Mouse (Mus musculus) forebrain, embryonic 15.5 days (tissue): ENCODE data around the gene Rasgef1c. TPM values are rescaled to one million over a fixed set of nuclear protein-coding genes. Genes with fewer than 3 reads are reported as not detected.

Experiments used
- ATAC-seq: fragments of 200-750 bp; cut with Nextera tagmentation; replicated peaks from 2 replicates; pipeline ENCODE4 v1.8.0; 2017; ENCODE audit warnings: mild to moderate bottlenecking, moderate TSS enrichment, moderate library complexity
- H3K27ac ChIP-seq: fragments of 300-500 bp; sonication (generic); replicated peaks from 2 replicates; pipeline ENCODE4 v1.5.1; 2015; ENCODE audit warnings: mild to moderate bottlenecking, inconsistent platforms
- H3K27me3 ChIP-seq: fragments of 300-500 bp; sonication (generic); 2 replicates; pipeline ENCODE4 v1.6.1; 2015; ENCODE audit warnings: inconsistent platforms
- H3K36me3 ChIP-seq: fragments of 300-500 bp; sonication (generic); 2 replicates; pipeline ENCODE4 v1.6.1; 2015; ENCODE audit warnings: mild to moderate bottlenecking, inconsistent platforms
- H3K4me1 ChIP-seq: fragments of 300-500 bp; sonication (generic); 2 replicates; pipeline ENCODE4 v1.6.1; 2015; ENCODE audit warnings: inconsistent platforms
- H3K4me2 ChIP-seq: fragments of 300-500 bp; sonication (generic); replicated peaks from 2 replicates; pipeline ENCODE4 v1.6.1; 2015; ENCODE audit warnings: mild to moderate bottlenecking, inconsistent platforms
- H3K4me3 ChIP-seq: fragments of 300-500 bp; sonication (generic); 2 replicates; pipeline ENCODE4 v1.5.1; 2015; ENCODE audit warnings: mild to moderate bottlenecking, inconsistent platforms
- H3K9ac ChIP-seq: fragments of 300-500 bp; sonication (generic); replicated peaks from 2 replicates; pipeline ENCODE4 v1.6.1; 2015; ENCODE audit warnings: mild to moderate bottlenecking, inconsistent platforms
- H3K9me3 ChIP-seq: fragments of 300-500 bp; sonication (generic); 2 replicates; pipeline ENCODE4 v1.6.1; 2016; ENCODE audit warnings: inconsistent platforms
- WGBS: fragments of 180-500 bp; shearing (Covaris S2); methylation state at CpG from one replicate; pipeline ENCODE4 v1.1.7; 2015; ENCODE audit warnings: mixed read lengths; 5-methylcytosine and 5-hydroxymethylcytosine counted together
- polyA plus RNA-seq: library from polyadenylated mRNA; unstranded; fragments of >200 nt; fragmentation: Nextera tagmentation; extraction: Ambion mirVana; gene quantifications from 2 replicates; pipeline ENCODE4 v1.2.1, GENCODE M21; 2015

The Rasgef1c gene
- polyA plus RNA-seq, 1 experiment from 2014 or later = 14.8 TPM

DNA sequence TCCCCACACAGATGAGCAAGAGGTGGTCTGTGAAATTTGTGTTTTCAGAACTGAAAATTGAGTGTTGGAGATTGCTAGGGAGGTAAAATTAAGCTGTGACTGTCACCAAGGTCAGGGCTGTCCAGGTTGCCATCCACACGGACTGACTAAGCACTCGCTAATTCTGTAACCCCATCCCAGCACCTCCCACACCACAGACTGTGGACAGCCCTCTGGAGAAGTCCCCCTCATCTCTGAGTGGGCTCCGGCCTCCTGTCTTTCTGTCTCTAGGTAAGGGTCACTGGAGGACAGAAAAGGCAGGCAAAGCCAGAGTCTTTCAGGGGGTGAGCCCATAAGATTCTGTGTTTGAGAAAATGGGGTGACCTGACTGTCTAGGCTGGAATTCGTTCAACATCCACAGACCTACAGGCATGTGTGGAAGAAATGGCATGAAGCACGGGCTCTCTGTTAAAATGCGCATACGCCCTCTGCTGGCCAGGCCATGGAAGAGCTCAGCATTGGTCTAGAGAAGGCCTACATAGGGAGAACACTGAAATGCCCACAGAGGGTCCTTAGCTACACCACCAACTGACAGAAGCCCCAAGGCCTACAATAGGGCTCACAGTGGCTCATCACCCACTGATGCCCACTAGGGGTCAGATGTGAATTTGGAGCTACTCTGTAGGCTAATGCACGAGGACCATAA is 54.1 kb downstream of the Rasgef1c start:
- Histone ChIP-seq H3K36me3 (no peaks in the 10 kb centered on the region), H3K4me1 (no peaks in the 10 kb centered on the region), H3K4me2 (no peak overlapping the region), H3K27me3 (no peaks in the 10 kb centered on the region), H3K9ac (no peak overlapping the region), H3K27ac (no peak overlapping the region), H3K9me3 (no peaks in the 10 kb centered on the region), H3K4me3 (no peak overlapping the region)
- WGBS = 36% methylated on average over 8 of the region's 8 CpGs
- peak; percentile 84 for ATAC-seq

DNA sequence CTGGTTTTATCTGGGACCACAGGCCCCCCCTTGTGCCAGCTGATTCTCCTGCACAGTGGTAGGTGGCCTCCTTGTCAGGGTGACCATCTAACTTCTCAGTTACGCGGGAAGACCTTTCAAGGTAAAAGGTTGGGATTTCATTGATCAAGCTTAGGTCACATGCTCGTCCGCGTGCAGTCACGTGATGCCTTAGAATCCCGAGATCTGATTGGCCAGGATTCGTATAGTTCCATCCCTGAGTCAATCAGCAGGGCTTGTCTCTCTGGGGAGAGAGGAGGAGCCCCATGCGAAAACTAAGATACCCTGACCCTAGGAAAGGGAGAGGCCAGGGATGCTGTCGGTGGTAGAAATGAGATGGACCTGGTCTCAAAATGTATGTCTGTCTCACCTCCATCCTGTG is 56.4 kb downstream of the Rasgef1c start:
- WGBS = 90% methylated on average over 10 of the region's 10 CpGs
- Histone ChIP-seq H3K4me3 (no peak overlapping the region), H3K4me2 (no peak overlapping the region), H3K27me3 (no peaks in the 10 kb centered on the region), H3K9me3 (no peaks in the 10 kb centered on the region), H3K36me3 (no peaks in the 10 kb centered on the region), H3K4me1 (no peaks in the 10 kb centered on the region), H3K27ac (no peak overlapping the region), H3K9ac (no peak overlapping the region)
- ATAC-seq = no peak

DNA sequence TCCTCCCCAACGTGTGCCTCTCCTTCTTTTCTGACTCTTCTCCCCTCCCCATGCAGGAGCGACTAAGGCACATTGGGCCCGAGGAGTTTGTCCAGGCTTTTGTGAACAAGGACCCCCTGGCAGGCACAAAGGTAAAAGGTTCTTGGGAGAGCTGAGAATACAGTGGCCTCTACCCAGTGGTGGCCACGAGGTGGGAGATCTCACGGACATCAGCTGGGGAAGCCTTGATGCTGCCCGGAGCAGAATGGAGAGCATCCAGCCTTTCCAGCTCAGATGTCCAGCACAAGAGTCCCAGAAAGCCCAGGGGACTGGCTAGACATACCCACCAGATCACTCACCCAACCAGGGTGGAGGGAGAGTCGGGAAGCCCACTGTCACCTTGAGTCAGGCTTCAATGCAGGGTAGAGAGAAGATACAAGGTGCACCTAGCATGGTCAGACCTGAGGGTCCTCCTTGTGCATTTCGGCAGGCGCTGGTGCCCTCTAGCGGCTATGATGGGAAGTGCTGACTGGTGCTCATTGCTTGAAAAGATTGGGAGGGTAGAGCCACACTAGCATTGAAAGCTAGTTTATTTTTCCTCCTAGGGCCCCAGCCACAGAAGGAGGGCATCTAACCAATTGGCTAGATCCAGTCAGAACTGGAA is 59.6 kb downstream of the Rasgef1c start:
- no peak overlapping the region for H3K4me3 ChIP-seq
- no peak overlapping the region for H3K27ac ChIP-seq
- H3K9ac ChIP-seq = no peak overlapping the region
- no peaks in the 10 kb centered on the region for H3K36me3 ChIP-seq
- WGBS = 35% methylated on average over 10 of the region's 10 CpGs
- H3K4me1 ChIP-seq = no peaks in the 10 kb centered on the region
- no peak overlapping the region for H3K4me2 ChIP-seq
- ATAC-seq = peak; percentile 60; the same call in 1 of the 2 replicates
- H3K27me3 ChIP-seq = no peaks in the 10 kb centered on the region
- no peaks in the 10 kb centered on the region for H3K9me3 ChIP-seq

DNA sequence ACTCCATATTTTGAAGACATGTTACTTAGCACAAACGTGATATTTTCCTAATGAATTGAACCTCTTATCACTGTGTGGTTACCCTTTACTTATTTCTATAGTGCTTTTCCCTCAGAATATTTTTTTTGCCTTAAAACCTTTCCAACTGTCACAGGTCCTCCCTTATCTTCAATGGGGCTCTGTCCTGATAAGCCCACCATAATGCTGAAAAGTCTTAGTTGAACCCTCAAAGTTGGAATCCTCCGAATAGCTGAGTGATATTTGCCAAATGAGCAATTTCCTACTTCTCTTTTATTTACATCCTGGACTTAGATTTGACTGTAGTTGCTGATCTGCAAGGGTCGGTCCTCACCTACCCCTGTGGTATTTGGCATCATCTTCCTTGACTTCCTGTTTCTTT is 63.7 kb downstream of the Rasgef1c start:
- no peaks in the 10 kb centered on the region for H3K4me1 ChIP-seq
- H3K27ac ChIP-seq = no peak overlapping the region
- no peaks in the 10 kb centered on the region for H3K27me3 ChIP-seq
- WGBS = 78% methylated on average over 3 of the region's 3 CpGs
- no peak for ATAC-seq
- no peak overlapping the region for H3K4me2 ChIP-seq
- H3K4me3 ChIP-seq = no peak overlapping the region
- no peaks in the 10 kb centered on the region for H3K36me3 ChIP-seq
- no peaks in the 10 kb centered on the region for H3K9me3 ChIP-seq
- no peak overlapping the region for H3K9ac ChIP-seq

DNA sequence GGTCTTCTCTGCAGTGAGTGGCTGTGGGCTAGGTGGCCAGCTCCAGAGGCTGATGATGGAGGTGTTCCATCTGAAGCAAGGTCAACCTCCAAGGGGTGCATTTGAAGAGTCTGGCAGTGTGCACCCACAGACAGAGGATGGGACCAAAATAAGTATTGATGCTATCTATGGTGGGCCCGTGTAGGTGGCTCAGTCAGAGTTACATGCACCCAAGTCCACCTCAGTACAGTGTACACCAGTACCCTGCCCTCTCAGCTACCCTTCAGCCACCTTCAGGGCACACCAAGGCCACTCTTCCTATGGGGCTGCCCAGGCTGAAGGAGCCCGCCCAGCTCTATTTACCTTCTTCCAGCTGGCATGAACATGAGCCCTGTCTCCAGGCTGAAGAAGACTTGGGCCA is 68.1 kb downstream of the Rasgef1c start:
- H3K27ac ChIP-seq = no peak overlapping the region
- no peaks in the 10 kb centered on the region for H3K9me3 ChIP-seq
- no peak overlapping the region for H3K4me2 ChIP-seq
- H3K4me1 ChIP-seq = no peaks in the 10 kb centered on the region
- H3K4me3 ChIP-seq = no peak overlapping the region
- ATAC-seq = no peak
- H3K36me3 ChIP-seq = no peaks in the 10 kb centered on the region
- H3K9ac ChIP-seq = no peak overlapping the region
- WGBS = 98% methylated on average over 2 of the region's 2 CpGs
- H3K27me3 ChIP-seq = no peaks in the 10 kb centered on the region

DNA sequence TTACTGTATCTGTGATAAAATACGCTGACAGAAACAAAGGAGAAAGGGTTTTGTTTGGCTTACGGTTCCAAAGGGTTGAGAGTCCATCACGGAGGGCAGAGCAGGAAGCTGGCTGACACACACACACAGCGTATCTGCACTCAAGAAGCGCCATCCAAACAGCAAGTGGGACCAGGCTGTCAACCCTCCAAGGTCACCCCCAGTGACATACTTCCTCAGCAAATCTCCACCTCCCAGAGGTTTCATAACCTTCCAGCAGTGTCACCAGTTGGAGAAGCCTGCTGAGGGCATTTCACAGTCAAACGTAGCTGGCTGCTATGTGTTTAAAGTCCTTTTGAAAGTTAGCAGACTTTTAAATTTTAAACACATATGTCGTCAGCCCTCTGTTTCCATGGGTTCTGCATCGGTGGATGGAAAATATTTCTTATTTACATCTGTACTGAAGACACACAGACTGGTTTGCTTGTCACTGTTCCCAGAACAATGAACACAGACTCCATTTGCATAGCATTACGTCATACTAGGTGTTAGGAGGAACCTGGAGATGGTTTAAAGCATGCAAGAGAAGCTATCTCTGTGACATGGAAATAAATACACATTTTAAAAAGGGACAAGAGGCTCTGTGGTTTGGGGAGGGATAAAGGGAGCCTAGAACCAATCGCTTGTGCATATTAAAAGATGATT is 72.2 kb downstream of the Rasgef1c start:
- H3K27ac ChIP-seq = no peak overlapping the region
- H3K4me3 ChIP-seq = no peak overlapping the region
- H3K4me1 ChIP-seq = no peaks in the 10 kb centered on the region
- no peaks in the 10 kb centered on the region for H3K9me3 ChIP-seq
- H3K27me3 ChIP-seq = no peaks in the 10 kb centered on the region
- no peaks in the 10 kb centered on the region for H3K36me3 ChIP-seq
- WGBS = 82% methylated on average over 10 of the region's 10 CpGs
- ATAC-seq = no peak
- H3K4me2 ChIP-seq = no peak overlapping the region
- H3K9ac ChIP-seq = no peak overlapping the region

DNA sequence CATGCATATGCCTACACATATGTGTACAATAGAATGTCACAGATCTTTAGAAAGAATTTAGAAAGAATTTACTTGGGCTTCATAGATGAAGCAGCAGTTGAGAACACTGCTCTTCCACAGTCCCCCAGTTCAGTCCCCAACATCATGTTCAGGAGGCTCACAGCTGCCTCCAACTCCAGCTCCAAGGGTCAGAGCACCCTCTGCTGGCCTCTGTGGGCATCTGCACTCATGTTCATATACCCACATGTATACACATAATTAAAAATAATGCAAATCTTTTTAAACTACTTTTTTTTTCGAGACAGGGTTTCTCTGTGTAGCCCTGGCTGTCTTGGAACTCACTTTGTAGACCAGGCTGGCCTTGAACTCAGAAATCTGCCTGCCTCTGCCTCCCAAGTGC is 73.0 kb downstream of the Rasgef1c start:
- H3K36me3 ChIP-seq = no peaks in the 10 kb centered on the region
- 76% methylated on average over 1 of the region's 1 CpGs for WGBS
- no peaks in the 10 kb centered on the region for H3K27me3 ChIP-seq
- no peak overlapping the region for H3K4me3 ChIP-seq
- H3K9me3 ChIP-seq = no peaks in the 10 kb centered on the region
- no peak overlapping the region for H3K9ac ChIP-seq
- no peak overlapping the region for H3K4me2 ChIP-seq
- no peaks in the 10 kb centered on the region for H3K4me1 ChIP-seq
- ATAC-seq = no peak
- H3K27ac ChIP-seq = no peak overlapping the region

DNA sequence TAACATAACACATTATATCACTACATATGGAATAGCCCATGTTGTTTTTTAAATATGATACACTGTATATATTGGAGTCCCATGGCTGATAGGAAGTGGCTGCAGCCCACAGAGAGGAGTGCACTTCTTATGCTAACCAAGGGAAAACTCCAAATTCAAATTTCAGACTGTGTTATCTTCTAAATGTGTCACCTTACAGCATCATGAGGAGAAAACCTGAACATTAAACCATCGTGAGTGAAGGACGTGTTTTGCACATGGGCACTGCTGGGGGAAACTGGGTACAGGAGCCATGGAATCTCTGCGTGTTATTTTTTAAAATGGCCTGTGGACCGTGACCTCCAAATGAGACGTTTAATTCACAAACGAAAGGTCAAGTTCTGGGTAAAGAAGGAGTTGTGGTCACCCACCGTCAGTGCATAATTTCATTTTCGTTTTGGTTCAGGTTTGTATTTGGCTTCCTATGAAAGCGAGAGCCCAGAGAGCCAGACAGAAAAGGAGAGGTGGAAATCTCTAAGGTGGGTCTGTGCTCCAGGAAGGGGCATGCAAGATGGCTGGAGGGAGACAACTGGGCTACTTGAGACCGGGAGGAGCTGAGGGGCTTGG is 76.4 kb downstream of the Rasgef1c start:
- ATAC-seq = no peak
- no peaks in the 10 kb centered on the region for H3K27me3 ChIP-seq
- WGBS = 89% methylated on average over 10 of the region's 10 CpGs
- H3K4me2 ChIP-seq = no peak overlapping the region
- no peaks in the 10 kb centered on the region for H3K9me3 ChIP-seq
- H3K27ac ChIP-seq = no peak overlapping the region
- no peak overlapping the region for H3K4me3 ChIP-seq
- H3K4me1 ChIP-seq = no peaks in the 10 kb centered on the region
- no peak overlapping the region for H3K9ac ChIP-seq
- no peaks in the 10 kb centered on the region for H3K36me3 ChIP-seq

DNA sequence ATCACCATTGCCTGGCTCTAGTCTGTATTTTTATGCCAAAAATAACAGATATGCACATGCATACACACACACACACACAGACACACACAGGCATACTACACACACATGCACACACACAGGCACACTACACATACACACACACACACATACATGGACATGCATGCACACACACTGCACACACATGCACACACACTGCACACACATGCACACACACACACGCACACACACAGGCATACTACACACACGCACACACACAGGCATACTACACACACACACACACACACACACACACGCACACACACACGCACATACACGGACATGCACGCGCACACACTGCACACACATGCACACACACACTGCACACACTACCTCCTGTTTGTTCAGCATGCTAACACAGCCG is 77.3 kb downstream of the Rasgef1c start:
- H3K9me3 ChIP-seq = no peaks in the 10 kb centered on the region
- 96% methylated on average over 8 of the region's 8 CpGs for WGBS
- no peaks in the 10 kb centered on the region for H3K36me3 ChIP-seq
- H3K9ac ChIP-seq = no peak overlapping the region
- H3K27me3 ChIP-seq = no peaks in the 10 kb centered on the region
- no peaks in the 10 kb centered on the region for H3K4me1 ChIP-seq
- no peak for ATAC-seq
- no peak overlapping the region for H3K4me3 ChIP-seq
- no peak overlapping the region for H3K27ac ChIP-seq
- no peak overlapping the region for H3K4me2 ChIP-seq

DNA sequence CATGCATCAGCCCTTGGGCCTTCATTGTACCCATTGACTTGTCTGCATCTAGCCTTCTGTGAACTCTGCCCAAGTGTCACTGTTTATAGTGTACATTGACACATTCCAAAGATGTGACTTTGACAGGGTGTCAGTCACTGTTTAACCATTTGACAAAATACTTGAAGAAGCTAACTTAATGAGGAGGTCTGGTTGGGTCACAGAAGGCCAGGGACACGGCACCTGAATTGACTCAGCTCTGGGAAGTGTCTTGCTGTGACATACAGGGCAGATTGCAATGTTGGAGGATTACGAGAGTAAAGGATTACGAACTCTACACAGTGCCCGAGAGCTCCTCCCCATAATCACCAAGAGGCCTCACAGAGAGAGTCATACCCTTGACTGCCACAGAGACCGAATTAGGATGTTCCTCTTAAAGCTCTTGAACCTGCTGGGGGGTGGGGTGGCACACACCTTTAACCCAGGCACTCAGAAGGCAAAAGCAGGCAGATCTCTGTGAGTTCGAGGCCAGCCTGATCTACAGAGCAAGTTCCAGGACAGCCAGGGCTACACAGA is 79.1 kb downstream of the Rasgef1c start:
- no peaks in the 10 kb centered on the region for H3K36me3 ChIP-seq
- H3K4me2 ChIP-seq = no peak overlapping the region
- no peaks in the 10 kb centered on the region for H3K27me3 ChIP-seq
- no peak overlapping the region for H3K27ac ChIP-seq
- H3K9me3 ChIP-seq = no peaks in the 10 kb centered on the region
- H3K9ac ChIP-seq = no peak overlapping the region
- WGBS = 77% methylated on average over 6 of the region's 6 CpGs
- no peak for ATAC-seq
- no peak overlapping the region for H3K4me3 ChIP-seq
- H3K4me1 ChIP-seq = no peaks in the 10 kb centered on the region

DNA sequence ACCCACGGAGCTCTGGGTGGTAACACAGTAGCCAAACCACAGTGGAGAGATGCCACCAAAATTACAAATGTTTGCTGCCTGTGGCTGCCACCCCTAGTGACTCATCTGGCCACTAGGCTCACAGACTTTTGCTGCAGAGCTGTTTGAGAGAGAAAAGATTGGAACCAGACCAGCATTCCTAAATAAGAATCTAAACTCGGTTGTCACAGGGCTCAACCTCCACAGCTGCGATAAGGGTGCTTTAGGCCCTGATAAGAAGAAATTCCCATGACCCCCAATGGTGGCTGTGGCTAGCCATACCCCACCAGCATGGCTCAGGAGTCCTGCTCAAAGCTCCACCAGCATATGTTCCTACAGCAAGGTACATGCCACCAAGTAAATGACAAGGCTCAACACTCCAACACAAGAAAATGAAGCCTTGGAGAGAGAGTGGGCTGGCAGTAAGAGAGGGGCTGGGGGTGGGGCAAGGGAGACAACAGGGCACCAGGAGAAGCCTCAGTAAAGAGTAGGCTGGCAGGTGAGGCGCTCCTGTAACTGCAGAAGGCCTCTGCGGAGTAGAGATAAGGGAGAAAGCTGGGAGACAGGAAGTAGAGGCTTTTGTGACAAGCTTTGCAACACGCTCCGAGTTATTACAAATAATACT is 79.8 kb downstream of the Rasgef1c start:
- Histone ChIP-seq H3K27me3 (no peaks in the 10 kb centered on the region), H3K9ac (no peak overlapping the region), H3K9me3 (no peaks in the 10 kb centered on the region), H3K4me1 (no peaks in the 10 kb centered on the region), H3K27ac (no peak overlapping the region), H3K4me3 (no peak overlapping the region), H3K4me2 (no peak overlapping the region), H3K36me3 (no peaks in the 10 kb centered on the region)
- no peak for ATAC-seq
- 88% methylated on average over 7 of the region's 7 CpGs for WGBS

DNA sequence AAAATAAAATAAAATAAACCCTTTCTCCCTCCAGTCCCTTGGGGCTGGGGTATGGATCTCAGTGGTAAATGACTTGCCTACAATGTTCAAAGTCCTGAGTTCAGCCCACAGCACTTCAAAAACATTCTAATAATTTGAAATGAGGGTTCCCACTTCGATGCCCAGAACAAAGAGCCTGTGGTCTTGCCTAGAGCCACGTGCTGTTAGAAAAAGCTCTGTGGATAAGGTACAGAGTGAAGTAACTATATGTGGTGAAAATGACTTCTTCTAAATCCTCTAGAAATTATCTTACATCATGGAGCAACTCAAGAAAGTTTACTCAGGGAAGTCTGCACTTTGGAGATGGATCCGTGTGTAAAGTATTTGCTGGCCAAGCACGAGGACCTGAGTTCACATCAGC is 80.5 kb downstream of the Rasgef1c start:
- H3K36me3 ChIP-seq = no peaks in the 10 kb centered on the region
- 88% methylated on average over 4 of the region's 4 CpGs for WGBS
- H3K4me3 ChIP-seq = no peak overlapping the region
- H3K27me3 ChIP-seq = no peaks in the 10 kb centered on the region
- ATAC-seq = no peak
- H3K4me2 ChIP-seq = no peak overlapping the region
- no peak overlapping the region for H3K9ac ChIP-seq
- H3K9me3 ChIP-seq = no peaks in the 10 kb centered on the region
- no peaks in the 10 kb centered on the region for H3K4me1 ChIP-seq
- no peak overlapping the region for H3K27ac ChIP-seq
